Mouse (Mus musculus) cerebellum, postnatal 36 days (tissue): Measurements from ENCODE around the gene Bad.
"Not testable (repeated sequence)": the region's sequence is repeated elsewhere in the genome, so short reads cannot be mapped to it uniquely, and the experiment has no call there.

Experiments
- DNase-seq, 2 experiments: peaks; one replicate each; pipeline ENCODE4 v3.0.0; 2021 to 2022; ENCODE audit warnings: mixed read lengths in 2 of 2

Gene Bad

GRCm38 (mm10) chr19:6987061-6987903 is 45.6 kb downstream of the Bad start, which contains the start of gene Vegfb:
TSS of gene Vegfb (minus strand) at chr19:6987651.
- peak; percentile 66 to 75 for DNase-seq

DNA sequence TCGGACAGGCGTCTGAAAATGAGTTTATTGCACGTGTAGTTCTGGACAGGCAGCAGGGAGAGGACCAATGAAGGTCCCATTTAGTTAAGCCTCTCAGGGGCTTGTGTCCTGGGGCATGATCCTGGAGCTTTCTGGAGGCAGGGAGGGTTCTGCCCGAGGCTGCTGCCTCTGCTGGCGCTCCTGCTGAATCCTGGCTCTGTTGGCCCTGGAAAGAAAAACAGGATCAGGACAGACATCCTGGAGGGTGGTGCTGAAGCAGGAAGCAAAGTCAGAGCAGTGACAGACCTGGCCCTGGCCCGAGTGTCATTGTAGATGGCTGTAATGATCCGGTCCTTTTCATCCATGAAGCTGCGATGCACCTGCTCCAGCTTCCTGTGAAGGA is 46.2 kb downstream of the Bad start:
- no peak for DNase-seq

DNA sequence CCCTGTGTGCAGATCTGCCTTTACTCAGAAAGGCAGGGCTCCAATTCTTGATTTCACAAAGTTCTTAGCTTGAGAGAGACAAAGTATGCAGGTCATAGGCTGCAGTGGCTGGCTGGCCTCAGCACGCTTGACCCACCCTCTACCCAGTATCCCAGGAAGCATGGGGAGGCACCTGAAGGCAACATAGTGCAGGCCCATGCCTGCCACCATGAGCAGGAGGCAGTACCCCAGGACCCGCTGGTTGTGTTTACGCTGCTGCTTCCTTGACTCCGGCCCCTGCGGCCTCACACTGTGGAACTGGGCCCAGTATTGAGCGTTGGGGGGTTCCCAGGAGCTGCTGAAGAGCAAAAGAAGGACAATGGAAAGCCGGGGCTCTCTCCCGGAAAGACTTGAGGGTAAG is 47.6 kb downstream of the Bad start:
- DNase-seq: no peak

DNA sequence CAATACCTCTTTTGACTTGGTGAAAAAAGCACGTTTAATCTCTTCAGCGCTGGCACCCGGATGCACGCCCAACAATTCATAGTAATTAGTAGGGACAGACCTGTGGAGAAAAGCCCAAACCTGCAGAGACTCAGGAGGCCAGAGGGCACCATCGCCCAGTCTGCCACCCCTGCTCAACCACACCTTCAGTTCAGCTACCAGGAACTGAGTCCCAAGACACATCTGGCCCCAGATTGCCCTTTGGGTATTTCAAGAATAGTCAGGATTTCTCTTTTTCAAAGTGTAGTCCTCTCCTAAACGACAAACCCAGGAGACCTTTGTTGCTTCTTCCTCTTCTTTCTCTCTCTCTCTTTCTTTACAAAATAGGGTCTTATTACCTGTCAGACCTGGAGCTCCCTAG is 49.1 kb downstream of the Bad start:
- no peak for DNase-seq

DNA sequence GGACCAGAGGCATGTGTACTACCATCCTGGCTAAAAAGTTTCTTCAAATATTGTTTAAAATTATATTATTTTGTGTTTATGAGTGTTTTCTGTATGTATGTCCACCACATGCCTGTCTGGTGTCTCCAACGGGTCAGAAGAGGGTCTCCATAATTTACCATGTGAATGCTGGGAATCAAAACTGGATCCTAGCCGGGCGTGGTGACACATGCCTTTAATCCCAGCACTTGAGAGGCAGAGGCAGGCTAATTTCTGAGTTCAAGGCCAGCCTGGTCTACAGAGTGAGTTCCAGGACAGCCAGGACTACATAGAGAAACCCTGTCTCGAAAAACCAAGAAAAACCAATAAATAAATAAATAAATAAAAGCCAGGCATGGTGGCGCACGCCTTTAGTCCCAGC is 49.5 kb downstream of the Bad start:
- not testable (repeated sequence) for DNase-seq

DNA sequence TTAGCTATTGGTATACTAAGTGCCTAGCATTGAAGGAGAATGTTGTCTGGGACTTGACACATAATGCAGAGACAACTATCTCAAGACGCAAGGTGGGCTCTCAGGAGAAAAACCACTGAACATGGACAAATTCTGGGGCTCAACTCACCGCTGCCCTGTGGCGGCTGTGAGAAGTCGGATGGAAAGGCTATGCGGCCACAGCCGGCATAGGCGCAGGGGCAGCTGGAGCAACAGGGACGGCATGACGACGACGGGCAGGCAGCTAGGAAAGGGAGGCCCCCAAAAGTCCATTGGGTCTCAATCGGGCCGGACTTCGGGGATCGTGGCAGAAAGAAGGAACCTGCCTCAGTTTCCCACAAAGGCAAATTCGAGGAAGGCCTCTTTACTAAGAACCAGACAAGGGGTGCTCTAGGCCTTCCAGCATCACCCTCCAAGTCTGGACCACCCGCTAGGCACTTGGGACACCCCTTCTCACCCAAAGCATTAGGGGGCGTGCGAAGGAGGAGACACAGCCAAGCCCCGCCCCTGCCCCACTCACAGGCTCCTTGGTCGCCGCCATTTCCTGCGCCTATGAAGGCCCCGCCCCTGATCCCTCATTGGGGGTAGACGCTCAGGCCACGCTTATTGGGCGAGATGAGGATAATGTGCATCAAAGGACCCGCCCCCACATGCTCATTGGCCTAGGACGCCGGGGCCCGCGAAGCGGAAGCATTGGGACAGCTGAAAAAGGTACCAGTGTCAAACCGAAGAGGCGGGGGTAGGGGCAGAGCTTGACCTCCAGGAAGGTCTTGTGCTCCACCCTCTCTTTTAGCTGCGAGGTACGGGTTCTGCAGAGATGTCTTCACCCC is 50.6 kb downstream of the Bad start, which contains the start of gene Dnajc4:
Gene Dnajc4, minus strand, starts transcription at position 562 of the 848 bp plus-strand sequence.
- DNase-seq: peak; percentile 91 to 95

GRCm38 (mm10) chr19:6993011-6993770 is 51.5 kb downstream of the Bad start:
- no peak for DNase-seq

GRCm38 (mm10) chr19:6994002-6994401 is 52.3 kb downstream of the Bad start:
- no peak for DNase-seq

- DNase-seq: no peak
Observed at GRCm38 (mm10) chr19:6994489-6994888, 52.8 kb downstream of the Bad start.

- DNase-seq: peak; percentile 59 to 60
Observed at GRCm38 (mm10) chr19:6995255-6995991, 53.8 kb downstream of the Bad start.

- peak; percentile 85 to 87 for DNase-seq
Observed at GRCm38 (mm10) chr19:6996006-6996405, 54.3 kb downstream of the Bad start, which contains the start of the genes Nudt22 and Trpt1. TSS of gene Nudt22 (minus strand) at chr19:6996117. TSS of gene Trpt1 (plus strand) at chr19:6996131.

DNA sequence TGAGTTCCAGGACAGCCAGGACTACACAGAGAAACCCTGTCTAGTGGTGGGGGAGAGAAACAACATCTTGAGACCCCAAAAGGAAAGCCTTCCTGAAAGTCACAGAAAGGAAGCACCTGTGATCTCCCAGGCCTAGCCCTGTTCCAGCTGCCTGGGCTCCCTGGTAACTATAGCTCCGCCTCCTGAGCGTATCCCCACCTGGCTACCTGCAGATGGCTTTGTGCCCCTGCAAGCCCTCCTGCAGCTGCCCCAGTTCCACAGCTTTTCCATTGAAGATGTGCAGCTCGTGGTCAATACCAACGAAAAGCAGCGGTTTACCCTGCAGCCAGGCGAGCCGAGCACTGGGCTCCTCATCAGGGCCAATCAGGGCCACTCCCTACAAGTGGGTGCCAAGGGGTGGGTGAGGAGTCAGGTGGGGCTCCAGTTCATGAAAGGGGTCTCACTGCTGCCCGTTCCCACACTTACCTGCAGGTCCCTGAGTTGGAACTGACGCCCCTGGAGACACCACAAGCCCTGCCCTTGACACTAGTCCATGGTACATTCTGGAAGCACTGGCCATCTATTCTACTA is 56.1 kb downstream of the Bad start:
- DNase-seq: no peak

DNA sequence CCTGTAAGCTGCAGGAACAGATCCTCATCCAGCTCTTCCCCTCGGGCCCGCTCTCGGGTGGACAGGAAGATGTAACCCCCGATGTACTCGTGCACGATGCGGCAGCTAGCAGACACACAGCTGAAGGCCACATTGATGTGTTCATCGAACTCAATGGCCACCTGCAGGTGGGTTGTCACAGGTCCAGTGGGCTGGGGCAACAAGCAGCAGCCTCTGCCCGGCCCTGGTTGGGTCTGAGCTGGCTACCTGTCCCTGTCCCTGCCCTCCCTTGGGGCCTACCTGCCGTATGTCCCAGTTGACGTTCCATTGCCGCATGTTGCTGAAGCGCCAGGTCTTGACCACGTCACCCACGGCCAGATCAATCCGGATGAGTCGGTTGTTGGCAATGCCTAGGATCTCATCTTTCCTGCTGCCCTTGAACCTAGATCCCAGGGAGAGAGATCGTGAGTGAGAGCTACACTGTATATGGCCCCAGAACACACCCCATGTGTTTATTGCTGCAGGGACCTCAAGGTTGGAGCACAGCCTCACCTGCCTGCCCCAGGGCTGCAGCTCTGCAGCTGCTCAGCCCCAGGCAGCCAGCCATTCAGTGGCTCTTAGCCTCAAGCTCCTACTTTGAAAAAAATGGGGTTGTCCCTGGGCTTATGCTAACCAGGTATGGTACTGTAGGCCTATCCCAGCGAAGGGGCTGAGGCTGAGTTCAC is 57.9 kb downstream of the Bad start:
- DNase-seq: no peak
